Mouse (Mus musculus): ENCODE measurements around the gene Lrrc38.

The Lrrc38 gene

GRCm38 (mm10) chr4:143349484-143349906 lies at the start of gene Lrrc38:
Gene Lrrc38, plus strand, starts transcription at chr4:143349757.
- peak; percentile 47 for DNase-seq (ENCODE audit: low read depth, low spot score)

GRCm38 (mm10) chr4:143300113-143300688 lies 49.4 kb upstream of the Lrrc38 start:
- peak; percentile 66 for DNase-seq (ENCODE audit: low read depth, low spot score)

- no peak for DNase-seq (ENCODE audit: low read depth, low spot score)
These were observed 48.5 kb upstream of the Lrrc38 start for GRCm38 (mm10) chr4:143301042-143301441.

- DNase-seq (ENCODE audit: low read depth, low spot score) = peak; percentile 72
These were observed 47.7 kb upstream of the Lrrc38 start for GRCm38 (mm10) chr4:143301875-143302274.

- DNase-seq (ENCODE audit: low read depth, low spot score) = peak; percentile 89
These were observed 47.2 kb upstream of the Lrrc38 start for GRCm38 (mm10) chr4:143302279-143302890.

- DNase-seq (ENCODE audit: low read depth, low spot score) = no peak
These were observed 44.5 kb upstream of the Lrrc38 start for GRCm38 (mm10) chr4:143305031-143305430.

GRCm38 (mm10) chr4:143305987-143306772 lies 43.4 kb upstream of the Lrrc38 start:
- DNase-seq (ENCODE audit: low read depth, low spot score) = peak; percentile 92

- DNase-seq (ENCODE audit: low read depth, low spot score) = peak; percentile 91
These were observed 38.2 kb upstream of the Lrrc38 start for GRCm38 (mm10) chr4:143311341-143311740.

- DNase-seq (ENCODE audit: low read depth, low spot score) = peak; percentile 88
These were observed 36.3 kb upstream of the Lrrc38 start for GRCm38 (mm10) chr4:143313299-143313698.

GRCm38 (mm10) chr4:143324176-143324924 lies 25.2 kb upstream of the Lrrc38 start:
- peak; percentile 90 for DNase-seq (ENCODE audit: low read depth, low spot score)

GRCm38 (mm10) chr4:143324925-143325624 lies 24.5 kb upstream of the Lrrc38 start:
- no peak for DNase-seq (ENCODE audit: low read depth, low spot score)

- DNase-seq (ENCODE audit: low read depth, low spot score) = peak; percentile 80
These were observed 24.0 kb upstream of the Lrrc38 start for GRCm38 (mm10) chr4:143325625-143325941.

- peak; percentile 54 for DNase-seq (ENCODE audit: low read depth, low spot score)
These were observed 19.0 kb upstream of the Lrrc38 start for GRCm38 (mm10) chr4:143330566-143330965.

- no peak for DNase-seq (ENCODE audit: low read depth, low spot score)
These were observed 17.8 kb upstream of the Lrrc38 start for GRCm38 (mm10) chr4:143331787-143332186.

GRCm38 (mm10) chr4:143334145-143334544 lies 15.4 kb upstream of the Lrrc38 start:
- DNase-seq (ENCODE audit: low read depth, low spot score) = no peak

- DNase-seq (ENCODE audit: low read depth, low spot score) = no peak
These were observed 14.6 kb upstream of the Lrrc38 start for GRCm38 (mm10) chr4:143334995-143335394.

GRCm38 (mm10) chr4:143336096-143336495 lies 13.5 kb upstream of the Lrrc38 start:
- peak; percentile 66 for DNase-seq (ENCODE audit: low read depth, low spot score)

GRCm38 (mm10) chr4:143339808-143340207 lies 9.7 kb upstream of the Lrrc38 start:
- DNase-seq (ENCODE audit: low read depth, low spot score) = no peak

- DNase-seq (ENCODE audit: low read depth, low spot score) = no peak
These were observed 8.1 kb upstream of the Lrrc38 start for GRCm38 (mm10) chr4:143341470-143341869.

GRCm38 (mm10) chr4:143345491-143345890 lies 4.1 kb upstream of the Lrrc38 start:
- DNase-seq (ENCODE audit: low read depth, low spot score) = peak; percentile 81

- DNase-seq (ENCODE audit: low read depth, low spot score) = no peak
These were observed 879 bp upstream of the Lrrc38 start for GRCm38 (mm10) chr4:143348678-143349077.

Data from R1 (cell line).